Mouse (Mus musculus): ENCODE data around the gene Ano1.

- no peak for TF ChIP-seq EP300 (IDR thresholded peaks at IDR 0.05; ENCODE audit: low read depth)
- no peak for TF ChIP-seq CTCF (IDR thresholded peaks at IDR 0.05; ENCODE audit: low read depth)
These were observed 136.4 kb downstream of the Ano1 start for GRCm38 (mm10) chr7:144615343-144615742.

Measured in liver, embryonic 14.5 days (tissue).